Mouse (Mus musculus) urinary bladder, adult 2 months (tissue): ENCODE measurements around the gene Hey2. TPM values are rescaled to one million over a fixed set of nuclear protein-coding genes. Genes with fewer than 3 reads are reported as not detected.

Experiments
- DNase-seq: peaks from one replicate; pipeline ENCODE4 v3.0.0; 2022; ENCODE audit warnings: low spot score
- polyA plus RNA-seq: library from polyadenylated mRNA; depleted of rRNA; stranded (reverse); fragments of >200 nt; gene quantifications from 2 replicates; pipeline ENCODE4 v1.2.3, GENCODE M21; 2012; rRNA removed

Gene Hey2
- 2.4 TPM in 2 replicates for polyA plus RNA-seq

DNA sequence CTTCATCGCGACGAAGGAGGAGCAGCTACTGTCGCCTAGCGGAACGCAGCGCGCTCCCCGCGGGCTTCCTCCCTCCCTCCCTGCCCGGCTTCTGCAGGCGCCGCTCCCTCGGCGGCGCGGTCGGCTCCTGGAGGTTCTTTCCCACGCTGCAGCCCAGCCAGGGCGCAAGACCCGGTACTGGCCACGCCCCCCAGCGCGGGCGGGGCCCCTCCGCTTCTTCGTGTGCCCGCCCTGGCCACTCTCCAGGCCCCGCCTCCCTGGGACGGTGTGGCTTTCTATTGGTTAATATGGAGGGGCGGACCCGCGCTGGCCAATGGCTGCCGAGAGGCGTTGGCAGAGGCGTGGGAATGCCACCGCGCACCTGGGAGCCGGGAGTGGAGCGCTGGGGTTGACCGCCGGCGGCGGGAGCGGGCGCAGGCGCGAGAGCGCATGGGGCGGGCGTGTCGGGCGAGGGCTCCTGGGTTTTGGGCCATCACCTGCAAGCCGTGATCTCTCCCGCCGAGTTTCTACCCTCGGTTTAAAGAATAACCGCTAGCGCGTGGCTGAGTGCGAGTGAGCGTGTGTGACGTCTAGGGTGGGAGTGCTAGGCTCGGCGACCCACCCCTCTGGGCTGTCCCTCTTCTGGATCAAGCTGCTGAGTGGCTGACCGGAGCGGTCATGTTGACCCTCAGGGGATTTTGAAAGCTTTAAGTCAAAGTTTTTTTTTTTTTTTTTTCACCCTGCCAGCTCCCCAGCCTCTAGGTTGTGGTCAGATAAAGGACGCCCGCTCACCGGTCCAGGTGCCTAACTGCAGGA lies at the start of gene Hey2:
Gene Hey2 (minus strand): TSS at position 159 of the 795 bp plus-strand sequence.
- DNase-seq = peak; percentile 99

DNA sequence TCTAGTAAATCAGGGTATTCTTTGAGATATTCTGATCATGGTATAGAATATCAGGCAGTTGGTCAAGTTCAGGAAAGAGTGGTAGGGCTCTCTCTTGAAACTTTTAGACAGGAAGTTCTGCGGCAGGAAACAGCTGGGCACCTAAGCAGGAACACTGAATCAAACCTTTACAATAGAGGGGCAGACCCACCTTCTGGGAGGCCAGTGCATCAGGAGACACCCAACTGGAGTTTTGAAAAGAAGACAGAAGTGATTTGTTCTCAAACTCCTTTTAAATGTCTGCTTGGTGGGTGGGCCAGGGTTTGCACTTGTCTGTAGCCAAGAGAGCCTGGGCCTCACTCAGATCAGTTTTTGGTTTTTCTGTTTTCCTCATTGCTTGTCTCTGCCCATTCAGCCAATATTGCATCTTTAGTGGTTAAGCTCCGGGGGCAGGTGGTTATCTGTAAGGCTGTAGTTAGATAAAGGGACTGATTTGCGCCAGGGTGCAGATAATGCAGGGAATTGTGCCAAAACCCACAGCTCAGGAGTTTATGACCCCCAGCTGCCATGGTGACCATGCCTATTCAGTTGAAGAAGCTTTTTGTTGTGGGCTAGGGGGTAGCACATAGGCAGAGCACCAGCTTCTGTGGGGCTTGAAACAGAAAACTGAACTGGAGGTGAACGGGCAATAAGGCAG lies 40.6 kb upstream of the Hey2 start:
- no peak for DNase-seq

- no peak for DNase-seq
Observed at GRCm38 (mm10) chr10:30881109-30881508, 38.5 kb upstream of the Hey2 start.

- DNase-seq = no peak
Observed at GRCm38 (mm10) chr10:30845101-30845825, 2.7 kb upstream of the Hey2 start.

DNA sequence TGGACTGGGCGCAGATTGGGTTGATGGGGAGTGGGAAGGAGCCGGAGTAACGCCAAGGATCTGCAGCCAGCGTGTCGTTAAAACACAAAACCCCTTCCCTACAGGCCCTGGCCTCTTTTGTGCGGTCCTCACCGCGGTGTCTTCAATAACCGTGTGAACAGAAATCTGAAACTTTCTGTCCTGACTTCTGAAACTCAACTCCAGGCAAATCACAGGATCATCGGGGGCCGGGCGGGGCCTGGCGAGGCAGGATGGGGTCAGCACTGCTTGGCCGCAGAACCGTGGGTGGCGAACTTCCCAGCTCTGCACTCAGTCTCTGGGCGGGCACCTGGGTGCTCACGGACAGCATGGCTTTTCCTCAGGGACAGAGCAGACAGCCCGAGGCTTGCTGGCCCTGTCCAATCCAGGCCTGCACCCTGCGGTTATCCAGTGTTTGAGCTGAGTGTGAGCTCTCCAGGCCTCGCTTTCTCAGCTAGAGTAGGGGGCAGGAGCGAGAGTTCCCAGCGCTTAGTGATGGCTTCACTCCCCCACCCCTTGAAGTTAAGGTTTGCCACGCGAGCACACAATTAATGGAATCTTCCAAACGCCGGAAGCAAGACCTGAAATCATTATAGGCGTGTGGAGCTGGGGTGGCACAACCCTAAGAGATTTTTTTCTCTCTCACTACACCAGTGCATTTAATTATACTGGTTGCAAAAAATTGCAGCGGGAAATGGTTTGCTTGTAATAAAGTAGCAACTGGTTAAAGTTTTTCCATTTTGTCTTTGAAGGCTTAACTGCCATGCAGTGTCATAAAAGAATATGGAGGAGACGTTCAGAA lies 1.8 kb upstream of the Hey2 start:
- peak; percentile 21 for DNase-seq

DNA sequence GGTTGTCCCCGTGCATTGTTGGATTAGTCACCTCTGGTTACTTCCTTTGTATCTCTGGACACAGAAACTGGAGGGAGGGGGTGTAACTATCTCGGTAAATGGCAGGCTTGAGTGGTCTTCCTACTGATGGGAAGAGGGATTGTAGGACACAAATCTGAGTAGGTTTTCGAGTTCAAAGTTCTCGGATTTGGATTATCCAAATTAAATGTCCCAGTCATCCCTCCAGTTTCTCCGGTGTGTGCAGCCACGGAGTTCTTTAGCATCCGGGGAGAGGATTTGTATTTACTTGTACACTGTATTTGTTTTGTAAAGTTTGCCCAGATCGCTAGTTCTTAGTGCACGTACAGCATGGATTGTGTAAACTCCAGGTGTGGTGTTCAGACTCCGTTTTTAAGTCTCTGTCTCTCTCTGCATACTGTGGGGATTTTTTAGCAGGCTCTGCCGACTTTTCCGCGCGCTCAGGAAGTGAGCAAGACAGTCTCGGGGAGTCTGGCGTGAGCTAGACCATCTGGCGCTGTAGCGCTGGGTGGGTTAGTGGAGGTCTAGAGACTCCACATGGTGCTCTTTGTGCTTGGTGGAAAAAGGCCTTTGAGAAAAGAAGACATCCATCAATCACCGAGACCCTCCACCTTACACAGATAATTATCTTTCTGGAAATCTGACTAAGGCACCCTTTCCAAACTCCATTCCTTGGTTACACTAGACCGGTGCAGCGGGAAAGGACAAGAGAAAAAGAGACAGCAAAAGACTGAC lies 1.0 kb upstream of the Hey2 start:
- DNase-seq = no peak

DNA sequence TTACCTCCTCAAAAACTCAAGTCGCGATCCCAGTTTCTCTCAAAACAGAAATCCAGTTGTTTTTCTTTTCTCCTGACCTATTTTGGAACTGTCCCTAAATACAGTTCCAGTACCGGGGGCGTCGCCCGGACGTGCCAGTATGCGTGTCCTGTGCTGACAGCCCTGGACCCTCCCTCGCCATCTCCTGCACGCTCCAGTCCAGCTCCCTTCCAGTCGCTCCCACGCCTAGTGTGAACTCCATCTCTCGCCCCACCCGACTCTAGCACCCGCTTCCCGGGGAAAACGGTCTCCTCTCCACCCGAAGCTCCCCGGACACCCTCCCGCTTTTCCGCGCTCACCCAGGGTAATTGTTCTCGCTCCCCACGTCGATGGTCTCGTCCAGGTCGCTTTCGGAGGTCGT lies 373 bp downstream of the Hey2 start:
- DNase-seq = no peak

DNA sequence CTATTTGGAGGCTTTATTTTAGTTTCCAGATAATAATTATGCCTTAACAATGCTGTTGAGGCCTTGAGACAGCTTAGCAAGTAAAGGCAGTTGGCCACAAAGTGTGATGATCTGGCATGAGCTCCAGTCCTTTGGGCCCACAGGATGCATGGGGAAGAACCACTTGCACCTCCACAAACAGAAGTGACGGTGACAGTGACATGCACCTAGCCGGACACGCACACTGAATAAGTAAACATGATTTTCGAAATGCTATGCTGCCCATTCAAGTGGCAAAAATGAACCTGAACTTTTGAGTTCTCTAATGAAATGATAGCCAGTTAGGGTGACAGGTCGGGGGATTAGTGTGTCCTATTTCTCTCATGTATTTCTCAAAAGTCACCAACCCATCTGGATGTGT lies 1.8 kb downstream of the Hey2 start:
- DNase-seq = no peak

DNA sequence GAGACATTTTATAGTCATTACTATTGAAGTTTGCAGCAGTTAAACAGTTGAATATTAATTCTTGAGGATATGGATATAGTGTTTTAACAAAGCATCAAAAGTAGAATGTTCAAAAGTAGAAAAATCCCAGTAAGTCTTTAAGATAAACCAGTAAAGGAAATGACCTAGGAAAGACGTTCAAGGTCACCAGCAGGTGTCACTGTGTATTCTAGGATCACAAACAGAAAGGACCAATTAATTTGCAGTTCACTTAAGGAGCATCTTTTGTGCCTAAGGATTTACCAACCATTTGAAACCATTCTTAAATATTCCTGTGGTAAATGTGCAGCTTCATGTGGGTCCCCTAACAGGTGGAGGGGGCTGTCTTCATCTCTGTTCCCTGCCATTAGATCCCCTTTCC lies 4.4 kb downstream of the Hey2 start:
- no peak for DNase-seq

- no peak for DNase-seq
Observed at GRCm38 (mm10) chr10:30825049-30825448, 17.6 kb downstream of the Hey2 start.

GRCm38 (mm10) chr10:30810967-30811293 lies 31.7 kb downstream of the Hey2 start:
- DNase-seq = peak; percentile 38

- no peak for DNase-seq
Observed at GRCm38 (mm10) chr10:30810247-30810966, 32.2 kb downstream of the Hey2 start.

- no peak for DNase-seq
Observed at GRCm38 (mm10) chr10:30803587-30804253, 38.9 kb downstream of the Hey2 start.

DNA sequence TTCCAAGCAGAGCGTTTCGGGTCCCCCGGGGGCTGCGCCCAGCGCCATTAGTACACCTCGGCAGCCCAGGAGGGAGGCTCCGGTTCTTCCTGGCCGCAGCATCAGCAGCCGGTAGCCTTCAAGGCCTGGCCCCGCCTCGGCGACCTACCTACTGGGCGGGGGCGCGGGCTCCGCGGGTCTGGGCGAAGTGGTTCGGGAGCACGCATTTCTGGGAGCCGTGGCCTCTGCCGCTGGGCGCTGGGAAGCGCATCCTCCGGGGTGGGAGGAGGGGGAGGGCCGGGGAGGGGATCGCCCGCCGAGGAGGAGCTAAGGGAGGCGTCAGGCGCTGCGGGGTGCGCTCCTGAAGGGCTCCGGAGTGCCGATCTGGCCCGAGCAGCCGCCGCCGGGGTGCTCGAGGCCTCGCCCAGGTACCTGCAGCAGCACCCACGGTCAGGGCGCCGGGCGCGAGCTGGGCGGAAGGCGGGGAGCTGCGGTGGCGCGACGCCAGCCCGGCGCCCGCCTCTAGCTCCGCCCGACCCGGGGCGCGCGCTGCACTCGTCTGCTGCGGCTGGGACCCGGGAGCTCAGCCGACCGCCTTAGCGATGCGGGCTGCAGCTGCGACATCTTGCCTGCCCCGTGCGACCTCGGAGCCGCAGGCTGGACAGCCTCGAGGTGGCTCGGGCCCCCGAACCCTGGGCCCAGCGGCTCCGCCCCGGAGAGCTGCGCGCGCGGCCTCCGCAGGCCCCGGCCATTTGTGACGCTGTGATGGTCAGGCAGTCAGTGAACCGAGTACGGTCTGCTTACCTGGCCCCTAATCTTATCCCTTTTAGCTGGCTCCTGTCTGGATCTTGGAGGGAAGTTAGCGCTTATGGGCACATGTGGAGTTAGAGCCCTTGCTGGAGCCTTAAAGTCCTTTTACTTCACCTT lies 39.7 kb downstream of the Hey2 start, which contains the start of gene Ncoa7:
Gene Ncoa7 (minus strand): TSS at position 646 of the 906 bp plus-strand sequence.
- peak; percentile 81 for DNase-seq

DNA sequence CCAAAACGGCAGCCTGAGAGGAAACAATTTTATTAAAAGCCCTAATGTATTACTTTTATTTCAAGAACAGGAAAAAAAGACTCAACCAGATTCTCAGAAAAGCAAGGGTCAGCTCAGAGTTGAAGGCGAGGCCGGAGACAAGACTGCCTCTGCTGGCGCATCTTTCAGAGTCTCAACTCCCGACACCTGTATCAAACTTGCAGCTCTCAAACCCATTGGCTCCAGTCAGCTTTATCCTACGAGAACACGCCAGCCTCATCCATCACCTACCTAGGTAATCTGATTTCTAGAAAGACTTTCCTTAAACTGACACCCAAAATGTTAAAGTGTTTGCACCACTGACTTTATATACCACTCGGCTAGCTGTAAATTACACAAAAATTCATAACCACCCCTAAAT lies 40.6 kb downstream of the Hey2 start:
- DNase-seq = no peak

- DNase-seq = no peak
Observed at GRCm38 (mm10) chr10:30799713-30800450, 42.7 kb downstream of the Hey2 start.

DNA sequence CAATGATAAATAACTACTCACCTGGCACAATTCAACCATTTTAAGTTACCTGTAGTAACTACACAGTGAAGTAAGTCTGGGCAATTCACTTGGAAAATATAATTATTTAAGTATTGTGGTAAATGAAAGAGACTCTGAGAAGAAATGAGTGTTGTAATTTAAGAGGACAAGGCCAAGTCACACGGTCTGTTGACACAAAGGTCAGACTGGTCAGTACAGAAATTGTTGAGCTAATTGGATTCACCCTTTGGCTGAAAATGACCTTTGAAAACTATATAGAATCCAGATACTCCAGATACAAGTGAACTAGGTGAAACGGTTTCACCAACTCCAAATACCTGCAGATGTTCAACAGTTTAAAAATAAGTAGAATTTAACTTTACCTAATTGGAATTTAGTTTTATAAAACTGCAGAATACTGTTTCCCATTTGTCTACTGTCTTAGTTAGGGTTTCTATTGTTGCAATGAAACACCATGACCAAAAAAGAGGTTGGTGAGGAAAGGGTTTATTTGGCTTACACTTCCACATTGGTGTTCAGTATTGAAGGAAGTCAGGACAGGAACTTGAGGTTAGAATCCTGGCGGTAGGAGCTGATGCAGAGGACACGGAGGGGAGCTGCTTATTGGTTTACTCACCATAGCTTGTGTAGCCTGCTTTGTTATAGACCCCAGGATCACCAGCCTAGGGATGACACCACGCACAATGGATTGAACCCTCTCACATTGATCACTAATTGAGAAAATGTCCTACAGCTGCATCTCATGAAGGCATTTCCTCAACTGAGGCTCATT lies 45.9 kb downstream of the Hey2 start:
- no peak for DNase-seq
